Mouse (Mus musculus) CH12.LX (cell line): ENCODE measurements around the gene Zdhhc13. TPM values are rescaled to one million over a fixed set of nuclear protein-coding genes. Genes with fewer than 3 reads are reported as not detected.

Source experiments
- DNase-seq: peaks from one replicate; pipeline ENCODE4 v3.0.0-alpha.2; 2013; ENCODE audit errors: extremely low read depth
- H3K27ac ChIP-seq: 2 replicates; pipeline ENCODE4 v1.5.1; 2012; ENCODE audit warnings: low read depth, mild to moderate bottlenecking, control low read depth, moderate library complexity; ENCODE audit not compliant: insufficient read depth
- H3K27me3 ChIP-seq: replicated peaks from 2 replicates; pipeline ENCODE3; 2012; ENCODE audit warnings: inconsistent platforms
- H3K36me3 ChIP-seq, 2 experiments: replicated peaks in 1 of 2; 2 replicates each; pipeline versions ENCODE3 to v1.6.1; 2012; ENCODE audit warnings: inconsistent platforms in 1 of 2, low read length in 1 of 2, mild to moderate bottlenecking in 1 of 2, mixed read lengths in 1 of 2, moderate library complexity in 1 of 2; ENCODE audit not compliant: control insufficient read depth in 1 of 2, insufficient read depth in 1 of 2
- H3K4me1 ChIP-seq, 2 experiments: 2 replicates each; pipeline ENCODE4 v1.6.1; 2012; ENCODE audit warnings: inconsistent platforms in 1 of 2, moderate library complexity in 1 of 2; ENCODE audit not compliant: insufficient read depth in 2 of 2, control insufficient read depth in 1 of 2
- H3K4me2 ChIP-seq: 2 replicates; pipeline ENCODE4 v1.6.1; 2012; ENCODE audit warnings: low read depth, mild to moderate bottlenecking, control low read depth; ENCODE audit not compliant: poor library complexity, insufficient read depth, severe bottlenecking
- H3K4me3 ChIP-seq, 3 experiments: fragments of 150-350 bp in 1 of 3; sonication (generic) in 1 of 3; replicated peaks in 1 of 3; 2 replicates each; pipeline versions ENCODE3 to v1.5.1; 2011 to 2012; ENCODE audit warnings: low read depth in 2 of 3, low read length in 2 of 3, mild to moderate bottlenecking in 2 of 3, moderate library complexity in 2 of 3, control low read depth in 1 of 3, improper control_type of control experiment in 1 of 3, inconsistent platforms in 1 of 3, mixed read lengths in 1 of 3; ENCODE audit not compliant: poor library complexity in 1 of 3
- H3K79me2 ChIP-seq: replicated peaks from 2 replicates; pipeline ENCODE4 v1.6.1; 2012; ENCODE audit warnings: mild to moderate bottlenecking, moderate library complexity; ENCODE audit not compliant: control insufficient read depth, poor library complexity, insufficient read depth, severe bottlenecking; ENCODE audit errors: extremely low read depth
- H3K9ac ChIP-seq: 2 replicates; pipeline ENCODE4 v1.6.1; 2012; ENCODE audit warnings: low read depth, mild to moderate bottlenecking, control low read depth, moderate library complexity; ENCODE audit not compliant: insufficient read depth
- H3K9me3 ChIP-seq: replicated peaks from 2 replicates; pipeline ENCODE3; 2012; ENCODE audit warnings: low read length, inconsistent platforms, mixed read lengths
- CHD1 ChIP-seq: IDR thresholded peaks from 2 replicates; pipeline ENCODE4 v1.6.1; 2012; ENCODE audit warnings: low read depth, low read length, improper control_type of control experiment, inconsistent platforms
- ELF1 ChIP-seq: IDR thresholded peaks from 2 replicates; pipeline ENCODE4 v1.6.1; 2014; ENCODE audit warnings: low read depth, mild to moderate bottlenecking, inconsistent platforms, low read length, improper control_type of control experiment
- EP300 ChIP-seq: IDR thresholded peaks from 2 replicates; pipeline ENCODE4 v1.6.1; 2011; ENCODE audit warnings: low read length, improper control_type of control experiment
- ETS1 ChIP-seq: conservative IDR thresholded peaks from 2 replicates; pipeline ENCODE4 v1.6.1; 2012; ENCODE audit warnings: low read depth, mild to moderate bottlenecking, inconsistent platforms, low read length, improper control_type of control experiment, moderate library complexity
- GABPA ChIP-seq: IDR thresholded peaks from 2 replicates; pipeline ENCODE4 v1.6.1; 2012; ENCODE audit warnings: low read depth, low read length, improper control_type of control experiment, inconsistent platforms; ENCODE audit not compliant: insufficient replicate concordance
- HCFC1 ChIP-seq: IDR thresholded peaks from 2 replicates; pipeline ENCODE4 v1.6.1; 2012; ENCODE audit warnings: low read depth, mild to moderate bottlenecking, inconsistent platforms, low read length, improper control_type of control experiment
- IRF4 ChIP-seq: IDR thresholded peaks from 2 replicates; pipeline ENCODE4 v1.6.1; 2014; ENCODE audit warnings: low read depth, mild to moderate bottlenecking, inconsistent platforms, low read length, improper control_type of control experiment
- JUN ChIP-seq: IDR thresholded peaks from 2 replicates; pipeline ENCODE4 v1.6.1; 2011; ENCODE audit warnings: low read depth, mild to moderate bottlenecking, low read length, improper control_type of control experiment, moderate library complexity; ENCODE audit not compliant: insufficient read depth
- KAT2A ChIP-seq: IDR thresholded peaks from 2 replicates; pipeline ENCODE4 v1.6.1; 2012; ENCODE audit warnings: low read length, improper control_type of control experiment, inconsistent platforms; ENCODE audit not compliant: insufficient replicate concordance
- MAFK ChIP-seq: IDR thresholded peaks from 2 replicates; pipeline ENCODE4 v1.6.1; 2011; ENCODE audit warnings: low read length, improper control_type of control experiment; ENCODE audit not compliant: insufficient replicate concordance
- MAZ ChIP-seq: IDR thresholded peaks from 2 replicates; pipeline ENCODE4 v1.6.1; 2012; ENCODE audit warnings: low read depth, mild to moderate bottlenecking, inconsistent platforms, low read length, improper control_type of control experiment, moderate library complexity
- MEF2A ChIP-seq: IDR thresholded peaks from 2 replicates; pipeline ENCODE4 v1.6.1; 2014; ENCODE audit warnings: low read depth, mild to moderate bottlenecking, inconsistent platforms, low read length, improper control_type of control experiment, borderline replicate concordance
- MYC ChIP-seq: IDR thresholded peaks from 2 replicates; pipeline ENCODE4 v1.6.1; 2011; ENCODE audit warnings: low read depth, mild to moderate bottlenecking, improper control_type of control experiment, low read length
- NELFE ChIP-seq: IDR thresholded peaks from 2 replicates; pipeline ENCODE4 v1.6.1; 2011; ENCODE audit warnings: low read depth, low read length, improper control_type of control experiment
- NRF1 ChIP-seq: IDR thresholded peaks from 2 replicates; pipeline ENCODE4 v1.6.1; 2014; ENCODE audit warnings: low read depth, mild to moderate bottlenecking, inconsistent platforms, low read length, improper control_type of control experiment, moderate library complexity
- POLR2A ChIP-seq: IDR thresholded peaks from 2 replicates; pipeline ENCODE4 v1.6.1; 2011; ENCODE audit warnings: low read depth, mild to moderate bottlenecking, improper control_type of control experiment, low read length
- POLR2AphosphoS2 ChIP-seq: IDR thresholded peaks from 2 replicates; pipeline ENCODE4 v1.6.1; 2011; ENCODE audit warnings: low read depth, low read length, improper control_type of control experiment
- RCOR1 ChIP-seq: conservative IDR thresholded peaks from 2 replicates; pipeline ENCODE4 v1.6.1; 2012; ENCODE audit warnings: low read depth, mild to moderate bottlenecking, inconsistent platforms, low read length, improper control_type of control experiment
- SIN3A ChIP-seq: IDR thresholded peaks from 2 replicates; pipeline ENCODE4 v1.6.1; 2012; ENCODE audit warnings: low read length, improper control_type of control experiment, inconsistent platforms
- SMC3 ChIP-seq: IDR thresholded peaks from 2 replicates; pipeline ENCODE4 v1.6.1; 2011; ENCODE audit warnings: low read depth, low read length, improper control_type of control experiment
- UBTF ChIP-seq: IDR thresholded peaks from 2 replicates; pipeline ENCODE4 v1.6.1; 2012; ENCODE audit warnings: low read depth, mild to moderate bottlenecking, inconsistent platforms, low read length, improper control_type of control experiment, moderate library complexity
- USF1 ChIP-seq: IDR thresholded peaks from 2 replicates; pipeline ENCODE4 v1.6.1; 2014; ENCODE audit warnings: low read depth, mild to moderate bottlenecking, inconsistent platforms, low read length, improper control_type of control experiment
- USF2 ChIP-seq: conservative IDR thresholded peaks from 2 replicates; pipeline ENCODE4 v1.6.1; 2011; ENCODE audit warnings: low read depth, low read length, improper control_type of control experiment
- ZC3H11A ChIP-seq: IDR thresholded peaks from 2 replicates; pipeline ENCODE4 v1.6.1; 2012; ENCODE audit warnings: low read depth, mild to moderate bottlenecking, inconsistent platforms, low read length, improper control_type of control experiment
- ZMIZ1 ChIP-seq: IDR thresholded peaks from 2 replicates; pipeline ENCODE4 v1.6.1; 2012; ENCODE audit warnings: low read depth, mild to moderate bottlenecking, inconsistent platforms, low read length, improper control_type of control experiment
- ZNF384 ChIP-seq: IDR thresholded peaks from 2 replicates; pipeline ENCODE4 v1.6.1; 2012; ENCODE audit warnings: low read depth, low read length, improper control_type of control experiment, inconsistent platforms
- dilution Hi-C: fragments of 300-500 bp; cut with MboI; formaldehyde crosslinking; loops from 2 replicates; pipeline ENCODE4 v1.14.3; 2020; ENCODE audit warnings: low sequenced_read_pairs; ENCODE audit not compliant: extremely low pct_unique_long_range_greater_than_20kb, extremely low pct_ligation_motif_present
- in situ Hi-C: fragments of 300-500 bp; cut with MboI; formaldehyde crosslinking; loops from 3 replicates; pipeline ENCODE4 v1.14.3; 2019; ENCODE audit warnings: low sequenced_read_pairs, low pct_ligation_motif_present, low pct_unique_long_range_greater_than_20kb, mixed read lengths
- polyA plus RNA-seq: library from polyadenylated mRNA; unstranded; fragments of >175 nt; gene quantifications from 2 replicates; pipeline ENCODE4 v1.2.1, GENCODE M21; 2012; ENCODE audit warnings: low read depth; ENCODE audit not compliant: insufficient read length
- total RNA-seq, 2 experiments: library from RNA; depleted of rRNA; stranded (reverse); fragments of 300-350 nt in 1 of 2; fragments of >200 nt in 1 of 2; gene quantifications; 2 replicates each; pipeline ENCODE4 v1.2.3; 2012 to 2014

The Zdhhc13 gene
- total and polyA plus RNA-seq, 3 experiments, result 19.9 to 74.3 (median 32.3) TPM

DNA sequence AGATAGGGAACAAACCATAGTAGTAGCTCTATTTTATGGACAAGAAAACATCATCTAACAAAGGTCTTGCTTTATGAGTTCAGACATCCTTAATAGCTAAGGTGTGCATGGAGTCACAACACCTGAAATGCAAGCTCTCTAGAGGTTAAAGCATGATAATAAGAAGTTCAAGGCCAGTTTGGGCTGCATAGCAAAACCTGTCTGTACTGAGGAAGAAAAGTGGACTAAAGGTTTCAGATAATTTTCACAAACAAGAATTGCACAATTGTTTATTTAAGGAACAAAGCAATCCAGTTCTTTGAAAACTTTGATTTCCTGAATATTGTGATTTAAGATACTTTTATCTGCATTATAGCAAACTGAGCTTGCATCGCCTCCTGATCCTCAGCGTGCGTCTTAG, 34.8 kb downstream of the Zdhhc13 start:
- H3K4me3 ChIP-seq, result no peak overlapping the region
- TF ChIP-seq NELFE (no peak), ZNF384 (no peak), HCFC1 (no peak), ZMIZ1 (no peak), JUN (no peak), SIN3A (no peak), GABPA (no peak), ELF1 (no peak), MYC (no peak), IRF4 (no peak), POLR2AphosphoS2 (no peak), MAZ (no peak), KAT2A (no peak), MEF2A (no peak), CHD1 (no peak), POLR2A (no peak), ZC3H11A (no peak), SMC3 (no peak), MAFK (no peak)
- TF ChIP-seq, all 38 proteins: peak for 0
- no peak overlapping the region for H3K27ac ChIP-seq
- DNase-seq, result no peak
- no peaks in the 10 kb centered on the region for H3K9me3 ChIP-seq
- H3K79me2 ChIP-seq, result no peaks in the 10 kb centered on the region
- no peak overlapping the region for H3K9ac ChIP-seq
- in situ Hi-C loops (no loop called here), dilution Hi-C loops (no loop called here)
- no peaks in the 10 kb centered on the region for H3K27me3 ChIP-seq
- H3K4me2 ChIP-seq, result no peak overlapping the region
- H3K4me1 ChIP-seq, result no peaks in the 10 kb centered on the region
- peaks cover 33 to 91% of the 10 kb centered on the region in 2 experiments for H3K36me3 ChIP-seq

DNA sequence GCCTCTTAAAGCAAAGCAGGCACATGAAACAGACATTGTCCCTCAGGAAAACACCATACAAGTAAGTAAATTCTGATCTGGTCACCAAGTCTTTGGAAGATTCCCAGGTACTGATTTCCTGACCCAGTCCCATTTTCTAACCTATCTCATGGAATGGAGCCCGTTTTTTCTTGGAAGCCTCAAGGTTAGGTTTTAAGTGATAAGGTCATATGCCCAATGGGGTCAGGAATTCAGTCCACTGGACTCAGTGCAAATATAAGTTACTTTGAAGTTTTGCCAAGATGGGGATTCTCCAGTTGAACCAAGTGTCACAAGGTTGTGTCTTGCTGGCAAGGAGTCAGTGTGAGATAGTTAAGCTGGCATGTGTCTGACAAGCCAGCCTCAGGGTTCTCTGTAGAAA, 35.9 kb downstream of the Zdhhc13 start:
- peaks cover 0 to 5% of the 10 kb centered on the region in 2 experiments; a peak in 1 of 4 replicates for H3K4me1 ChIP-seq
- H3K4me2 ChIP-seq, result no peak overlapping the region
- H3K9ac ChIP-seq, result no peak overlapping the region
- dilution Hi-C loops, result no loop called here
- peaks cover 32 to 80% of the 10 kb centered on the region in 2 experiments for H3K36me3 ChIP-seq
- TF ChIP-seq JUN (no peak), POLR2AphosphoS2 (no peak), MAZ (no peak), MEF2A (no peak), RCOR1 (no peak), ETS1 (no peak), HCFC1 (no peak), KAT2A (no peak), UBTF (no peak), EP300 (no peak), NRF1 (no peak), USF1 (no peak), USF2 (no peak), MAFK (no peak)
- TF ChIP-seq, all 38 proteins: peak for 0
- DNase-seq, result no peak
- no peaks in the 10 kb centered on the region for H3K27me3 ChIP-seq
- in situ Hi-C loops, result no loop called here
- H3K9me3 ChIP-seq, result no peaks in the 10 kb centered on the region
- H3K4me3 ChIP-seq, result no peak overlapping the region
- H3K79me2 ChIP-seq, result no peaks in the 10 kb centered on the region
- H3K27ac ChIP-seq, result no peak overlapping the region
